27 mouse cellular contexts compared by ENCODE assay signal in genomic region chr1:160153480-160153879, GRCm38 (mm10). TPM values are rescaled to one million over a fixed set of nuclear protein-coding genes. Genes with fewer than 3 reads are reported as not detected.
DNase-seq lines count a peak whose midpoint lies in the region; ATAC-seq and TF ChIP-seq lines count a peak whose summit lies in the region.
"Had no signal": no experiment of that assay in that cellular context is flagged by ENCODE, and none has a peak within 500 bp of the region (broad histone marks: within the 10 kb centered on the region; RNA-seq: fewer than 3 reads in every experiment).

TSS of gene Tnn (minus strand) at chr1:160153580.

- TF ChIP-seq CTCF in embryonic fibroblast, embryonic 13.5 days (IDR thresholded peaks at IDR 0.05; ENCODE audit: borderline replicate concordance, insufficient read depth, low read length) = no peak
- no peak for TF ChIP-seq CTCF in intestine, postnatal 0 days (IDR thresholded peaks at IDR 0.05; ENCODE audit: low read depth)

- intact Hi-C loops in heart, postnatal 25 days (cut with DNase I) = no loop called here

- no peak within 1 kb of the TSS for H3K4me3 ChIP-seq in limb, embryonic 14.5 days (replicated peaks; ENCODE audit: low read length)
- no peak within 1 kb of the TSS for H3K4me3 ChIP-seq in limb, embryonic 10.5 days
- H3K4me3 ChIP-seq in embryonic fibroblast, embryonic 13.5 days (ENCODE audit: insufficient read depth, low read length) = no peak within 1 kb of the TSS
- no peak within 1 kb of the TSS for H3K4me3 ChIP-seq in intestine, postnatal 0 days (ENCODE audit: low read depth, low read length)
- peak within 1 kb of the TSS; percentile 18 for H3K4me3 ChIP-seq in stomach, embryonic 16.5 days (replicated peaks; ENCODE audit: low read length)
- no peak within 1 kb of the TSS for H3K4me3 ChIP-seq in neural tube, embryonic 15.5 days (replicated peaks)
- H3K4me3 ChIP-seq: embryonic facial prominence, embryonic 12.5 days; forebrain, embryonic 15.5 days; heart, embryonic 13.5 days; hindbrain, embryonic 12.5 days had no signal

- DNase-seq in limb, embryonic 14.5 days (ENCODE audit: low spot score) = no peak
- no peak for DNase-seq in limb, embryonic 10.5 days (ENCODE audit: low spot score)
- no peak for DNase-seq in thymus, postnatal 10 days (ENCODE audit: low spot score in 2 of 2)
- no peak for DNase-seq in heart, postnatal 25 days (ENCODE audit: low spot score)
- DNase-seq: adrenal gland, adult 2 months; cerebellum, adult 18-20 months; cerebellum, adult 9-11 months; embryo, embryonic 11 days; gastrocnemius, postnatal 36 days; heart, adult 11 months; heart, postnatal 4 days had no signal

- H3K27ac ChIP-seq in limb, embryonic 14.5 days (replicated peaks; ENCODE audit: low read depth, low read length) = 0 out of 2 replicates have a peak within 1 kb of the TSS, but pooled peaks have one; percentile 7
- no peak within 1 kb of the TSS for H3K27ac ChIP-seq in limb, embryonic 10.5 days
- H3K27ac ChIP-seq in embryonic fibroblast, embryonic 13.5 days (ENCODE audit: insufficient read depth, low read length) = no peak within 1 kb of the TSS
- H3K27ac ChIP-seq in intestine, postnatal 0 days (ENCODE audit: low read depth, low read length) = no peak within 1 kb of the TSS
- peak within 1 kb of the TSS; percentile 70 for H3K27ac ChIP-seq in stomach, embryonic 16.5 days (ENCODE audit: low read length)
- H3K27ac ChIP-seq in neural tube, embryonic 15.5 days (replicated peaks) = no peak within 1 kb of the TSS
- H3K27ac ChIP-seq: embryonic facial prominence, embryonic 12.5 days; forebrain, embryonic 15.5 days; heart, embryonic 13.5 days; hindbrain, embryonic 12.5 days had no signal

- no peaks in the 10 kb centered on the region for H3K27me3 ChIP-seq in limb, embryonic 14.5 days (ENCODE audit: control insufficient read depth, insufficient read depth, low read length)
- H3K27me3 ChIP-seq in limb, embryonic 10.5 days (ENCODE audit: low read depth, poor library complexity, severe bottlenecking) = no peaks in the 10 kb centered on the region
- no peaks in the 10 kb centered on the region for H3K27me3 ChIP-seq in intestine, postnatal 0 days (replicated peaks; ENCODE audit: control insufficient read depth, insufficient read depth, low read length)
- H3K27me3 ChIP-seq in stomach, embryonic 16.5 days (ENCODE audit: control insufficient read depth, insufficient read depth, low read length) = no peaks in the 10 kb centered on the region
- no peaks in the 10 kb centered on the region for H3K27me3 ChIP-seq in neural tube, embryonic 15.5 days (replicated peaks)
- H3K27me3 ChIP-seq: embryonic facial prominence, embryonic 12.5 days; forebrain, embryonic 15.5 days; heart, embryonic 13.5 days; hindbrain, embryonic 12.5 days had no signal

- H3K9me3 ChIP-seq in limb, embryonic 14.5 days (ENCODE audit: control insufficient read depth, low read length) = no peaks in the 10 kb centered on the region
- no peaks in the 10 kb centered on the region for H3K9me3 ChIP-seq in limb, embryonic 10.5 days (replicated peaks)
- no peaks in the 10 kb centered on the region for H3K9me3 ChIP-seq in intestine, postnatal 0 days (ENCODE audit: control insufficient read depth)
- H3K9me3 ChIP-seq in stomach, embryonic 16.5 days (replicated peaks; ENCODE audit: control insufficient read depth, low read length) = no peaks in the 10 kb centered on the region
- H3K9me3 ChIP-seq in neural tube, embryonic 15.5 days (replicated peaks) = no peaks in the 10 kb centered on the region
- H3K9me3 ChIP-seq: embryonic facial prominence, embryonic 12.5 days; forebrain, embryonic 15.5 days; heart, embryonic 13.5 days; hindbrain, embryonic 12.5 days had no signal

- TF ChIP-seq POLR2A in limb, embryonic 14.5 days (IDR thresholded peaks at IDR 0.05; ENCODE audit: borderline replicate concordance, extremely low read depth, insufficient read depth, insufficient read length) = no peak
- no peak for TF ChIP-seq POLR2A in embryonic fibroblast, embryonic 13.5 days (IDR thresholded peaks at IDR 0.05; ENCODE audit: low read depth, low read length)

- peaks cover 3% of the 10 kb centered on the region; the same call in 1 of the 2 replicates for H3K4me1 ChIP-seq in limb, embryonic 14.5 days (ENCODE audit: control insufficient read depth, insufficient read depth, low read length)
- H3K4me1 ChIP-seq in limb, embryonic 10.5 days = no peaks in the 10 kb centered on the region
- H3K4me1 ChIP-seq in embryonic fibroblast, embryonic 13.5 days (ENCODE audit: control insufficient read depth, insufficient read depth, low read length) = no peaks in the 10 kb centered on the region
- H3K4me1 ChIP-seq in intestine, postnatal 0 days (replicated peaks; ENCODE audit: control insufficient read depth, insufficient read depth, low read length) = no peaks in the 10 kb centered on the region
- H3K4me1 ChIP-seq in stomach, embryonic 16.5 days (ENCODE audit: control insufficient read depth, insufficient read depth, low read length) = no peaks in the 10 kb centered on the region
- 0 out of 2 replicates have a peak, but pooled peaks cover 11% of the 10 kb centered on the region for H3K4me1 ChIP-seq in neural tube, embryonic 15.5 days
- H3K4me1 ChIP-seq: heart, embryonic 13.5 days had no signal

- H3K36me3 ChIP-seq in limb, embryonic 14.5 days (ENCODE audit: control insufficient read depth, insufficient read depth, low read length) = no peaks in the 10 kb centered on the region
- no peaks in the 10 kb centered on the region for H3K36me3 ChIP-seq in limb, embryonic 10.5 days
- no peaks in the 10 kb centered on the region for H3K36me3 ChIP-seq in intestine, postnatal 0 days (ENCODE audit: control insufficient read depth, insufficient read depth)
- H3K36me3 ChIP-seq in stomach, embryonic 16.5 days (ENCODE audit: control insufficient read depth, insufficient read depth, low read length) = no peaks in the 10 kb centered on the region
- no peaks in the 10 kb centered on the region for H3K36me3 ChIP-seq in neural tube, embryonic 15.5 days
- H3K36me3 ChIP-seq: embryonic facial prominence, embryonic 12.5 days; forebrain, embryonic 15.5 days; heart, embryonic 13.5 days; hindbrain, embryonic 12.5 days had no signal

- no peak for ATAC-seq in limb, embryonic 14.5 days (ENCODE audit: low FRiP score, low read depth)
- ATAC-seq in intestine, postnatal 0 days = no peak
- ATAC-seq in stomach, embryonic 16.5 days (ENCODE audit: insufficient read depth, low FRiP score) = peak; percentile 47; the same call in 1 of the 2 replicates
- no peak for ATAC-seq in neural tube, embryonic 15.5 days (ENCODE audit: low FRiP score)
- ATAC-seq: forebrain, embryonic 15.5 days; hindbrain, embryonic 16.5 days; inflammation-experienced regulatory T-cells, adult 6 months; Patski had no signal

- H3K4me2 ChIP-seq in limb, embryonic 14.5 days (replicated peaks; ENCODE audit: low read depth, low read length, severe bottlenecking) = no peak within 1 kb of the TSS
- H3K4me2 ChIP-seq in intestine, postnatal 0 days (replicated peaks; ENCODE audit: low read depth) = peak within 1 kb of the TSS; percentile 24; the same call in 1 of the 2 replicates
- H3K4me2 ChIP-seq in stomach, embryonic 16.5 days (ENCODE audit: low read depth, low read length) = peak within 1 kb of the TSS; percentile 4; the same call in 1 of the 2 replicates
- no peak within 1 kb of the TSS for H3K4me2 ChIP-seq in neural tube, embryonic 15.5 days
- H3K4me2 ChIP-seq: embryonic facial prominence, embryonic 12.5 days; forebrain, embryonic 15.5 days; heart, embryonic 13.5 days; hindbrain, embryonic 12.5 days had no signal

- 51% methylated on average over 8 of the region's 8 CpGs for WGBS in limb, embryonic 14.5 days
- 82% methylated on average over 8 of the region's 8 CpGs for WGBS in limb, embryonic 10.5 days
- WGBS in intestine, postnatal 0 days = 53% methylated on average over 8 of the region's 8 CpGs
- WGBS in stomach, embryonic 16.5 days = 40% methylated on average over 8 of the region's 8 CpGs
- 76% methylated on average over 8 of the region's 8 CpGs for WGBS in neural tube, embryonic 15.5 days

- no peak within 1 kb of the TSS for H3K9ac ChIP-seq in limb, embryonic 14.5 days (ENCODE audit: low read depth, low read length, severe bottlenecking)
- H3K9ac ChIP-seq in intestine, postnatal 0 days (ENCODE audit: low read depth, low read length) = no peak within 1 kb of the TSS
- 0 out of 2 replicates have a peak within 1 kb of the TSS, but pooled peaks have one; percentile 3 for H3K9ac ChIP-seq in stomach, embryonic 16.5 days (ENCODE audit: low read length)
- H3K9ac ChIP-seq in neural tube, embryonic 15.5 days (replicated peaks) = no peak within 1 kb of the TSS
- H3K9ac ChIP-seq: embryonic facial prominence, embryonic 12.5 days; forebrain, embryonic 15.5 days; heart, embryonic 13.5 days; hindbrain, embryonic 12.5 days had no signal

RNA-seq across cellular contexts. Expression of gene Tnn, which starts in this region (rescaled TPM):
- 5.1 and 5.4 TPM in 2 replicates for polyA plus RNA-seq in limb, embryonic 14.5 days (2012; rRNA removed)
- 4.2 and 5.4 TPM in 2 replicates for polyA plus RNA-seq in limb, embryonic 14.5 days (2014; fragmentation: Nextera tagmentation; extraction: Ambion mirVana)
- not detected in 2 replicates for polyA plus RNA-seq in limb, embryonic 10.5 days (2016; fragmentation: Nextera tagmentation; extraction: Ambion mirVana)
- polyA plus RNA-seq in embryonic fibroblast, embryonic 13.5 days (2011; ENCODE audit: insufficient read length, low read depth, missing spikeins) = 23.8 and 79.4 TPM in 2 replicates
- polyA plus RNA-seq in intestine, postnatal 0 days (2015; fragmentation: Nextera tagmentation; extraction: Ambion mirVana) = 1.9 and 2.0 TPM in 2 replicates
- polyA plus RNA-seq in stomach, embryonic 16.5 days (2015; fragmentation: Nextera tagmentation; extraction: Ambion mirVana) = 14.7 and 14.8 TPM in 2 replicates
- 0.20 and 0.91 TPM in 2 replicates for polyA plus RNA-seq in neural tube, embryonic 15.5 days (2015; fragmentation: Nextera tagmentation; extraction: Ambion mirVana)
- total RNA-seq in heart, postnatal 25 days (2021) = not detected
- total RNA-seq: common myeloid progenitor, adult 5-6 weeks; gastrocnemius, adult 8-10 months; gastrocnemius, postnatal 36 days; MEL had no signal
- polyA plus RNA-seq: adrenal gland, adult 2 months; C2C12; forebrain, embryonic 11.5 days; forebrain, embryonic 15.5 days; heart, embryonic 13.5 days had no signal

Comparison
In these comparisons a context has a peak if more than half of its experiments do, and no peak if none do; other contexts are left out.
1. H3K27ac ChIP-seq: peak in limb, embryonic 14.5 days (single experiment) and stomach, embryonic 16.5 days (single experiment); none in limb, embryonic 10.5 days (single experiment), embryonic fibroblast, embryonic 13.5 days (single experiment), intestine, postnatal 0 days (single experiment) and neural tube, embryonic 15.5 days (single experiment).
2. H3K4me2 ChIP-seq: peak in intestine, postnatal 0 days (single experiment) and stomach, embryonic 16.5 days (single experiment); none in limb, embryonic 14.5 days (single experiment) and neural tube, embryonic 15.5 days (single experiment).